Mouse (Mus musculus) limb, embryonic 11.5 days (tissue): ENCODE data around the gene Ercc1. TPM values are rescaled to one million over a fixed set of nuclear protein-coding genes. Genes with fewer than 3 reads are reported as not detected.

ENCODE experiments used
- microRNA counts: library from miRNA; unstranded; fragments of <30 nt; microRNA quantifications from one replicate; lab custom pipeline; 2016
- microRNA-seq: library from miRNA; unstranded; fragments of <30 nt; microRNA quantifications from one replicate; pipeline ENCODE4, GENCODE M21; 2016
- polyA plus RNA-seq: library from polyadenylated mRNA; unstranded; fragments of >200 nt; fragmentation: Nextera tagmentation; extraction: Ambion mirVana; gene quantifications from 2 replicates; pipeline ENCODE4 v1.2.1, GENCODE M21; 2014

The Ercc1 gene
- polyA plus RNA-seq, 1 experiment from 2014 or later, result 114 TPM

MicroRNAs within 50 kb of the gene (microRNA counts, 519-probe panel; counts per million panel counts)
- not detected for microRNA mmu-miR-343 (lab: Ali Mortazavi, UCI)

Small RNA genes lying within 50 kb of the gene (microRNA-seq; reads per million reads assigned to microRNA genes)
- not detected for gene Mir343

Other genes with a start within 250 kb of the Ercc1 start
- gene Gm4969, start 226.4 kb upstream of the Ercc1 start, polyA plus RNA-seq, result 1.8 and 2.0 TPM in 2 replicates
- gene Fbxo46, start 224.9 kb upstream of the Ercc1 start, polyA plus RNA-seq, result 9.3 and 9.8 TPM in 2 replicates
- gene Qpctl, start 195.5 kb upstream of the Ercc1 start, polyA plus RNA-seq, result 10.7 and 11.7 TPM in 2 replicates
- gene Snrpd2, start 195.1 kb upstream of the Ercc1 start, polyA plus RNA-seq, result 179 and 183 TPM in 2 replicates
- gene Gipr, start 178.7 kb upstream of the Ercc1 start, polyA plus RNA-seq, result 0.23 TPM in 1 of 2 replicates, not detected in the other
- gene Eml2, start 168.4 kb upstream of the Ercc1 start, polyA plus RNA-seq, result 2.2 and 2.3 TPM in 2 replicates
- gene Gpr4, start 132.2 kb upstream of the Ercc1 start, polyA plus RNA-seq, result 8.7 and 10.5 TPM in 2 replicates
- gene Opa3, start 116.4 kb upstream of the Ercc1 start, polyA plus RNA-seq, result 42.9 and 43.2 TPM in 2 replicates
- 62.3 and 65.6 TPM in 2 replicates for gene Vasp, start 73.0 kb upstream of the Ercc1 start, polyA plus RNA-seq
- 0.24 TPM in 1 of 2 replicates, not detected in the other for gene Ppm1n, start 64.7 kb upstream of the Ercc1 start, polyA plus RNA-seq
- gene Rtn2, start 62.2 kb upstream of the Ercc1 start, polyA plus RNA-seq, result 9.0 and 10.0 TPM in 2 replicates
- gene Fosb, start 34.7 kb upstream of the Ercc1 start, polyA plus RNA-seq, result 0.06 TPM in 1 of 2 replicates, not detected in the other
- 21.1 and 24.8 TPM in 2 replicates for gene Cd3eap, start 14.7 kb downstream of the Ercc1 start, polyA plus RNA-seq
- 6.6 and 8.7 TPM in 2 replicates for gene Ppp1r13l, start 15.0 kb downstream of the Ercc1 start, polyA plus RNA-seq
- 11.8 and 13.5 TPM in 2 replicates for gene Ercc2, start 37.2 kb downstream of the Ercc1 start, polyA plus RNA-seq
- gene Klc3, start 59.3 kb downstream of the Ercc1 start, polyA plus RNA-seq, result 2.7 and 3.5 TPM in 2 replicates
- 3.8 and 5.2 TPM in 2 replicates for gene Ckm, start 60.0 kb downstream of the Ercc1 start, polyA plus RNA-seq
- gene Mark4, start 114.0 kb downstream of the Ercc1 start, polyA plus RNA-seq, result 10.0 and 10.8 TPM in 2 replicates
- 1.8 and 2.2 TPM in 2 replicates for gene Exoc3l2, start 118.6 kb downstream of the Ercc1 start, polyA plus RNA-seq
- 2.3 and 2.7 TPM in 2 replicates for gene Bloc1s3, start 163.6 kb downstream of the Ercc1 start, polyA plus RNA-seq
- 73.3 and 82.3 TPM in 2 replicates for gene Trappc6a, start 163.6 kb downstream of the Ercc1 start, polyA plus RNA-seq
- gene Nkpd1, start 173.1 kb downstream of the Ercc1 start, polyA plus RNA-seq, result 0.12 and 0.16 TPM in 2 replicates
- gene Ppp1r37, start 218.3 kb downstream of the Ercc1 start, polyA plus RNA-seq, result 3.9 and 5.5 TPM in 2 replicates
- 0.21 and 0.52 TPM in 2 replicates for gene Zfp296, start 232.5 kb downstream of the Ercc1 start, polyA plus RNA-seq
- gene Gemin7, start 232.8 kb downstream of the Ercc1 start, polyA plus RNA-seq, result 183 and 185 TPM in 2 replicates